Mouse (Mus musculus): ENCODE results near the gene Serpina9.

DNA sequence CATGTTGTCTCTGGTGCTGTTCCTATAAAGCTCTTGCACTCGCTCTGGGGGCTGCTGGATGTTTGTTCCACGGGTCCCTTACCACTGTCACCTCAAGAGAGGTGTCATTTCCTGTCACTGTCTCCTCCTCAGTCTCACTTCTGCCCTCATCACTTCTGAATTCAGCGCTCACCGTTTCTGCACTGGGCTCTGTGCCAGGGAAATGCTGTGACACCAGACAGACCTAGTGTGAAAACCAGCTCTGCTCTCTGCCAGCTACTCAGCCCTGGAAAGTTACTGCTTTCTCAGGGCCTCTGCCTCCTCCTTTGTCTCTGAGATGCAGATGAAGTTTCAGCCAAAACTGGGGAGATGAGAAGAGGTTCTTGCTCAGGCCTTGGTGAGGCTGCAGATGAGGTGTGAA lies 43.5 kb upstream of the Serpina9 start:
- TF ChIP-seq CTCF (IDR thresholded peaks at IDR 0.05; ENCODE audit: borderline replicate concordance, extremely low read depth, insufficient read depth, insufficient read length) (no peak), POLR2A (IDR thresholded peaks at IDR 0.05; ENCODE audit: borderline replicate concordance, extremely low read depth, insufficient read depth, insufficient read length, poor library complexity, severe bottlenecking) (no peak)

Measured in brain, embryonic 14.5 days (tissue).